Mouse (Mus musculus) retina, postnatal 1 day (tissue): ENCODE results near the gene Irs2.

Experiments used
- DNase-seq: peaks from one replicate; pipeline ENCODE4 v3.0.0-alpha.2; 2012

Irs2 gene

GRCm38 (mm10) chr8:11008842-11009420, 673 bp upstream of the Irs2 start:
- peak; percentile 98 for DNase-seq

- peak; percentile 66 for DNase-seq
Measured at GRCm38 (mm10) chr8:11007581-11008378, 478 bp downstream of the Irs2 start.

GRCm38 (mm10) chr8:11007001-11007580, 1.2 kb downstream of the Irs2 start:
- DNase-seq: peak; percentile 92

GRCm38 (mm10) chr8:11006276-11006630, 2.0 kb downstream of the Irs2 start:
- no peak for DNase-seq

- DNase-seq: peak; percentile 27
Measured at GRCm38 (mm10) chr8:11005460-11006275, 2.6 kb downstream of the Irs2 start.

GRCm38 (mm10) chr8:11004781-11005459, 3.3 kb downstream of the Irs2 start:
- peak; percentile 14 for DNase-seq

GRCm38 (mm10) chr8:11003917-11004470, 4.3 kb downstream of the Irs2 start:
- DNase-seq: peak; percentile 17

- no peak for DNase-seq
Measured at GRCm38 (mm10) chr8:11003253-11003652, 5.0 kb downstream of the Irs2 start.

GRCm38 (mm10) chr8:11002816-11003215, 5.4 kb downstream of the Irs2 start:
- peak; percentile 25 for DNase-seq

- peak; percentile 31 for DNase-seq
Measured at GRCm38 (mm10) chr8:11001062-11001549, 7.2 kb downstream of the Irs2 start.

GRCm38 (mm10) chr8:10999538-10999937, 8.7 kb downstream of the Irs2 start:
- DNase-seq: no peak

- DNase-seq: no peak
Measured at GRCm38 (mm10) chr8:10996247-10996646, 12.0 kb downstream of the Irs2 start.

- DNase-seq: no peak
Measured at GRCm38 (mm10) chr8:10995756-10996155, 12.5 kb downstream of the Irs2 start.

- no peak for DNase-seq
Measured at GRCm38 (mm10) chr8:10994390-10994954, 13.8 kb downstream of the Irs2 start.

GRCm38 (mm10) chr8:10993582-10994216, 14.6 kb downstream of the Irs2 start:
- no peak for DNase-seq

- DNase-seq: peak; percentile 65
Measured at GRCm38 (mm10) chr8:10992081-10992480, 16.2 kb downstream of the Irs2 start.

- DNase-seq: no peak
Measured at GRCm38 (mm10) chr8:10991323-10991722, 16.9 kb downstream of the Irs2 start.

- peak; percentile 38 for DNase-seq
Measured at GRCm38 (mm10) chr8:10990421-10991110, 17.7 kb downstream of the Irs2 start.

GRCm38 (mm10) chr8:10989946-10990345, 18.3 kb downstream of the Irs2 start:
- peak; percentile 53 for DNase-seq

GRCm38 (mm10) chr8:10986638-10987037, 21.6 kb downstream of the Irs2 start:
- no peak for DNase-seq

GRCm38 (mm10) chr8:10985064-10985463, 23.2 kb downstream of the Irs2 start:
- no peak for DNase-seq
